Mouse (Mus musculus) right cerebral cortex, adult 18-20 months (tissue): ENCODE measurements around the gene Nek7.

Source experiments
- DNase-seq: peaks from one replicate; pipeline ENCODE4 v3.0.0; 2022; ENCODE audit warnings: mixed read lengths

Gene Nek7

DNA sequence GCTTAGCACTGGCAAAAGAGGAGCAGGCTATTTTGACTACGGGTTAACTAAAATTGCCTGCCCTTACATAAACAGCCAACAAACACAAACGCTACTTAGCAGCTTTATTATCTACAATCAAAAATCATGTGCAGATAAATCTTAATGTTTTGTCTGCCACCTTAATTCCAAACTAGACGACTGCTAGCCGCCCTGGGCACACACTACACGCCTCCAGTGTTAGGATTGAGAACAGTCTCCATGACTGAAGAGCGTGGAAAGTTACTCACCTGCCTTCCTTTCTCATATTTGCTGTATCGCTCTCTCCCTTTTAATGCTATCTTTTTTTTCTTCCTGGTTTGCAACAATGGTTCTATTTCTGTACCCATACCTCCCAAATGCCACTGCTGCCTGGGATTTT is 12.1 kb downstream of the Nek7 start:
- DNase-seq: no peak

GRCm38 (mm10) chr1:138606771-138607170 is 13.2 kb downstream of the Nek7 start:
- no peak for DNase-seq

DNA sequence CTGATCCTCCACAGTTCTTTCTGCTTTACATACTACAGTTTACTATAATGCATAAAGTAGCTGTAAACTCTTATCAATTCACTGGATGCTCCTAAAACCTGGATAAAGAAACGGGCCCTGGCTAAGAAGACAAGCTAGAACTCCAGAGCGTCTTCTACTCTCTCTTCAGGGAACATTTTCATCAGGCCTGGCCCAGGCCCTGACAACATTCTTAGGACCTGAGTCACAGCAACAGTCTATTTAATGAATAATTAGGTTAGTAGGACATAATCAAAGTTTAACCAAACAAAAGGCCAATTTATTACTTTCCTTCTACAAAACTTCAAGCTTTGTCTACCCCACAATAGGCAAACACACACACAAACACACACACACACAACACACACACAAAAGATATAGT is 15.2 kb downstream of the Nek7 start:
- DNase-seq: no peak

GRCm38 (mm10) chr1:138603974-138604373 is 16.0 kb downstream of the Nek7 start:
- no peak for DNase-seq

DNA sequence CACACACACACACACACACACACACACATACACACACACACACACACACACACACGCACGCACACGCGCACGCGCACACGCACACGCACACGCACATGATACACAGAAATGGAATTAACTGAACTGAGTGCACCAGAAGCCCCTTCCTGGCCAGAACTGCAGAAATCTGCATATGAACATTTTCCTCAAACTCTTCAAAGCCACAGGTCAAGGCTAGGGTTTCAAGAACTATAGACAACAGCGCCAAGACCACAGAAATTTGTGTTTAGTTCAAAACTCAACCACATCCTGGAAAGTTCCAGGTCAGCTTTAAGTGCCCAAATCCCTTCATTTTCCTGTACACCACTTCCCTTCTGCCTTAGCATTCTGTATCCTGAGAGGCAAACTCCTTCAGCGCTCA is 21.9 kb downstream of the Nek7 start:
- DNase-seq: no peak

DNA sequence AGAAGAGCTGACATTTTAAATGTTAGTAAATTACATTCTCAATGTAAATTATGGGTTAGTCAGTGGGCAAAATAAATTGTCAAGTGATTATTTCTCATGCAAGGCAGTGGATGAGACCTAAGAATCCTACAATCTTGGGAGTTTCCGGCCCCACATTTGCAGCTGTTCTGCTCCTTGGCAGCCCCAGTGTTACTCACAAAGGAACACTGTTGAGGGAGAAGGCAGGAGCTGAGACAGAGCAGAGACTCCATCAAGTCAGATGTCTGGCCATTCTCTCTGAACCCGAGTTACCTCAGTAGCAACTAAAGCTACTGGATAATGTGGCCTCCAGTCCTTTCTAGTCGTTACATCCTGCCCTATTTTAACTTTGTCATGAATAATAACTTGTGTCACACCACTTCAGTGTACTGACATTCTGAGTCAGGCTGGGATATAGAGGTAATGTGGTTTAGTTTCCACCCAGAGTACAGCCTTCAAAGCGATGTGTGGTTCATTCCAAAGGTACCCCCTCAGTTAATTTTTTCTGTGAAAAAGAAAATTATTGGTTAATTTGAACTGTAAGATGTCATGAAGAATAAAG is 23.7 kb downstream of the Nek7 start:
- no peak for DNase-seq

DNA sequence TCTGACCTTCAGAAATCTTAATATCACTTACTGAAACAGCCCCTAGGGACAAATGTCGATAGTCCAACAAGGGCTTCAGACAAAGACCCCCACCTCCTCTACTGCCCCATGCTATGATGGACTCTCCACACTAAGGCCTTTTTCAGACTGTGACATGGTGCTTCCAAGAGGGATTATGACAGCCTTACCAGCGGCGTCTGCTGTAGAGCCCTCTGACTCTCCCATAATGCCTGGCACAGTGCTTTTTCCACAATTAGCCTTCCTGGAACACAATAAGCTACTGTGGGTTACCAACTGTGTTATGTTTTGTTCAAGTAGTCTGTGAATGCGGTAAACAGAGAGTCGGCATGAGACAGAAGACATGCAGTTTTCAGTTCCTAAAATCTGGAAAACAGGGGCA is 25.0 kb downstream of the Nek7 start:
- no peak for DNase-seq

DNA sequence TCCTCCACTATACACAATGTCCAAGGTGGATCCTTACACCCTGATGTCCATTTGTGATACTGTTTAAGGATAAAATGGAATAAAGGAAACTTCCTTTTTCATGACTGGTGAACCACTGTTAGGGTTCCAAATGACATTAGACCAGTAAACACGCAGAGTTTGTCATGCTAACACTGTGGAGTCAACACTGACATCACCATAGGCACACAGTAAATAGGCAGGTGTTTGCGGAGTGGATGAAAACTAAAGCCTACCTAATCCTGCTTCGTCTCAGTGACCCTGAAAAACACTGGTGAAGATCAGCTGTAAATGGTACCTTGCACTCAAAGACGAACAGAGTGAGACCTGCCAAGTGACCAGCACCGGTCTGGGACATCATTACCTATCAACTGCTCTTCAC is 26.0 kb downstream of the Nek7 start:
- DNase-seq: no peak

- no peak for DNase-seq
Measured at GRCm38 (mm10) chr1:138592466-138592865, 27.5 kb downstream of the Nek7 start.

DNA sequence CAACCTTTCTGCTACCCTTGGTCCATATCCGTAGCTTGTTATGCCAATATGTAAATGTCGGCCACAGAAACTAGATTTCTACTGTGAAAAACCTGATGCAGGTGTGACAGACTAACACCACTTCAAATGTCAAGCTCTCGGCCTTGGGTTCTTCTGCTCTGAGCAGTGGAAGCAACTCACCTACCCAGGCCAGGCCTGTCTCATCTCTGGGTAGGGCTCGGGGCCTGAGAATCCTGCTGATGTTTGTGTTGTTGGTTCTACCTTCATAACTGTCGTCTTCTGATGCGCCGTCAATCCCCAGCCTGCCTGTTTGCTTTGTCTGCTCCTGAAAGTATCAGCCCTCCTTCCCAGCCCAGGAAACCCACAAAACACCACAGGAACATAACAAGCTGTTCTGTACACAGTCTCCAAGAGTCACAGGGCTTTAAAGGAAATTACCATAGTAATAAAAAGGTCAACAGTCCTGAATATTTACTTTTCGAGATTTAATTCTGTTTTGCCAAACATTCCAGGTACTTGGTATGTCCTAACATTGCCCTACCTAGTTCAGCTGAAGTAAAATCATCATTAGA is 29.4 kb downstream of the Nek7 start:
- no peak for DNase-seq

DNA sequence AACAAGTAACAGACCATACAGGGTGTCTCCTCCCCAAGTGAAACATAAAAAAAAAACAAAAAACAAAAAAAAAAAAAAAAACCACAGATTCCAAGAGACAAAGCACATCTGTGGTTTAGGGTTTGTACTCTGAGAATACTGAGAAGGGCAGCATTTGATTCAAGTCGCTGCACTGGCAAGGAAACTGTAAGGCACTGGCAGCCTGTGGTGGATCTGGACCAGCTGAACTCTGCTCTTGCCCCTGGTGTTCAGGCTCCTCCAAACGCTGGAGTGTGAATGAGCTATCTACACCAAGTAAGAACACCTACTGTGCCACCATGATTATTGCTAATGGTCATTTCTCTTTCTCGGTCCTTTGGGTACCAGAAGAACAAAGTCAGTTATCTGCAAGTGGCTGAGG is 30.8 kb downstream of the Nek7 start:
- no peak for DNase-seq

DNA sequence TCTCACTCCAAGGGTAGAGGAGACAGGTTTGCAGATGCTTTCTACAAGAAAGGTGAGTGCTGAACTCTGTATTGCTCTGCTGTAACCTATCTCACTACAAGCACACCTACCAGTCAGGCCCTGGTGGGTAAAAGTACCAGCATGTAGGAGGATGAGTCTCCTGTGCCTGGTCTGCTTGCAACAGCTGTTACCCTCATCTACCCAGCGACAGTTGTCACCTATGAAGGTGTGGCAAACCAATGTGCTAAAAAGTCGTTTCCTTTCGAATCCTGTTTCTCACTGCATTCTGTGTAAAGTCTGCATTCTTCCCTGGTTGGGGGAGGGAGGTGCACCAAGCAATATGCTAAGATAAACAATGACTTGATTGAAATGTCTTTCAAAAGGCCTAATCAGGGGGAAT is 32.1 kb downstream of the Nek7 start:
- no peak for DNase-seq

GRCm38 (mm10) chr1:138586891-138587290 is 33.0 kb downstream of the Nek7 start:
- no peak for DNase-seq

GRCm38 (mm10) chr1:138584423-138585013 is 35.4 kb downstream of the Nek7 start:
- DNase-seq: no peak

DNA sequence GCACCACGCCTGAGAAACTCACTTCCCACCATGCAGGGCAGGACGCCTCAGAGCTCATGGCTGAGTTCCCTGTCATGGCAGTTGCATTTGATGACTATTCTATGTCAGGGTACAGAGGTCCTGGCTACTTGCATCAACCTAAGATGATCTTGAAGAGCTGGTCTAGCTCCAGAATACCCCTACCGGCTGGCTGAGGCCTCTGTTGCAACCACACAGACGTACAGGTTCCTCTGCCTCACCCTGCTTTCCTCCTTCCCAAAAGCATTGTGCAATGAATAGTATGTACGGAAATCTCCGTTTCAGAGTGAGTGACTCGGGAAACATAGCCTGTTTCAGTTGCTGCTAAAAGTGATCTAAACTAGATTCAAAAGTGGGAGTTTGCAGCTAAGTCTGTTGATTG is 37.7 kb downstream of the Nek7 start:
- DNase-seq: no peak

DNA sequence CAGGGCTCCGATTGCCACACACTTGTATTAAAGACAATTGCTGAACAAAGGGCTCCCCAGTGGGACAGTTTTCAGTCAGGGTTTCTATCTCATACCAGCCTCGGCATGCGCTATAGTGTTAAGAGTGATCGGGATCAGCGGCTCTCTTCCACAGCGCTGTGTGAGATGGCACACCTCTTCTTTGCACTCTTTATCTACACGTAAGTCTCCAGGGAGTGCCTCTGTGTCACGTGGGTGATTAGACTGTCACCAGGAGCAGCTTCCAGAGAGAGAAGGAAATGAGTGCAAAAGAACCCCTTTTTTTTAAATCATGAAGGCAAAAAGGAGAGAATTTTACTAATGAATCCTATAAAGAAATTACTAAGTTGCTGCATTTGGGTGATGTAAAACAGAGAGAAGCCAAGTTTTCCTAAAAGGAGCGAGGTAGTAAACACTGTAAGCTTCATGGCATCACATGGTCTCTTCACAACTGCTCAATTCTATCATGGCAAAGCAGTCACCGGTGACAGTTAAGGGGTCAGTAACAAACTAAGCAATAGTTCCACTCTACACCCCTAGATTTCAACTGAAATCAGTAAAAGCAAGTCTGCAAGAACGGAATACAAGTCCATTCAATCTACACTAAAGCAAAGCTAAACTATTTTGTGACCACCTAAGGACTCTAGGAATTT is 40.0 kb downstream of the Nek7 start:
- no peak for DNase-seq

- DNase-seq: no peak
Measured at GRCm38 (mm10) chr1:138579207-138579606, 40.7 kb downstream of the Nek7 start.

GRCm38 (mm10) chr1:138576803-138577202 is 43.1 kb downstream of the Nek7 start:
- peak; percentile 35 for DNase-seq

DNA sequence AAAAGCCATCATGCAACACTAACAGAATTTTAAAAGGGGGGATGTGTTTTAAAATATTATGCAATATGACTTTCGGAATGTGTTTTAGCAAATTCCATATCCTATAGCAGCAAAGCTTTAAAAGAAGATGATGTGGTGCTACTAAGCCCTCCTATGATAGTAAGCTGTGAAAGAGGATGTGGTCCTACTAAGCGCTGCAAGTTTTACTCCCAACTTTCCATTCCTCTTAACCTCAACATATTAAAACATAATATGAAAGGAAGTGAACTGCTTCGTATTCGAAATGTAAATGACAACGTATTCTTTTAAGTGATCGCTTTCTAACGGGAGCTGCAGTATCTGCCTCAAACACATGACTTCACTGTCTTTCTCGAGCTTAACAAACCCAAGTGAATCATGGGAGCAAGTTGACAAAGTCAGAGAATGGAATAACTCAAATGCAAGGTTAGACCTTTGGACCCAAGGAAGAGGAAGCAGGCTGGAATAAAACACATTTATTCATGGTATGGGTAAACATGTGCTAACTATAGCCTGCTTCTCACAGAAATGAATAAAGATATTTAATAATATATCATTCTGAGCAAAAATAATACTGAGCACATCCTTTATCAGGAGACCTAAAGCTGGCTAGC is 43.8 kb downstream of the Nek7 start:
- DNase-seq: no peak

GRCm38 (mm10) chr1:138575629-138576028 is 44.3 kb downstream of the Nek7 start:
- no peak for DNase-seq

GRCm38 (mm10) chr1:138571565-138572361 is 48.2 kb downstream of the Nek7 start:
- no peak for DNase-seq

- DNase-seq: no peak
Measured at GRCm38 (mm10) chr1:138571038-138571441, 48.9 kb downstream of the Nek7 start.
